Mouse (Mus musculus) ES-Bruce4 (cell line): Measurements from ENCODE around the gene Rgcc.

Experiments
- CTCF ChIP-seq: IDR thresholded peaks from one replicate; pipeline ENCODE4 v1.8.1; 2011; ENCODE audit warnings: low read depth, low read length
- EP300 ChIP-seq: IDR thresholded peaks from 2 replicates; pipeline ENCODE4 v1.6.1; 2011; ENCODE audit warnings: low read depth, low read length; ENCODE audit not compliant: insufficient read depth
- POLR2A ChIP-seq: IDR thresholded peaks from one replicate; pipeline ENCODE4 v1.8.1; 2011; ENCODE audit warnings: low read length; ENCODE audit not compliant: insufficient read depth

DNA sequence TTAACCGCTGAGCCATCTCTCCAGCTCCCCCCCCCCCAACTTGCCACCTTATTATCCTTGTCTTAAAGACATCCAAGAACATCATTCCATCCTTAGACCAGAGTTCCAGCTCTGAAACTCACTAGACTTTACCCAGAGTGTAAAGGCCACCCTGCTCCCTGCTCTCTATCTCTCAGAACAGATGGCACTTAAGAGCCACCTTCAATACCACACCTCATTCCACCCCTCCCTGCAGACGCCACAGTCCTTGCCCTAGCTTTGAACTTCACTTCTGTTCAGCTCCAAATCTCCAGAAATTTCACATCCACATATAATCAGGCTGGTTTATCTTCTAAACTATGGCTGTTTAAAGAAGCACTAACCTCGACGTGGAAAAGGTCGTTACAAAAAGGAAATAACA is 6.5 kb downstream of the Rgcc start:
- TF ChIP-seq POLR2A (no peak), CTCF (no peak), EP300 (no peak)
